Mouse (Mus musculus) kidney, postnatal 25 days (tissue): ENCODE data around the gene Syne1.

Source experiments
- DNase-seq, 2 experiments: peaks; one replicate each; pipeline ENCODE4 v3.0.0; 2021; ENCODE audit warnings: mixed read lengths in 2 of 2

Syne1 gene

GRCm38 (mm10) chr10:5124757-5125156 is 426.5 kb downstream of the Syne1 start:
- no peak for DNase-seq

DNA sequence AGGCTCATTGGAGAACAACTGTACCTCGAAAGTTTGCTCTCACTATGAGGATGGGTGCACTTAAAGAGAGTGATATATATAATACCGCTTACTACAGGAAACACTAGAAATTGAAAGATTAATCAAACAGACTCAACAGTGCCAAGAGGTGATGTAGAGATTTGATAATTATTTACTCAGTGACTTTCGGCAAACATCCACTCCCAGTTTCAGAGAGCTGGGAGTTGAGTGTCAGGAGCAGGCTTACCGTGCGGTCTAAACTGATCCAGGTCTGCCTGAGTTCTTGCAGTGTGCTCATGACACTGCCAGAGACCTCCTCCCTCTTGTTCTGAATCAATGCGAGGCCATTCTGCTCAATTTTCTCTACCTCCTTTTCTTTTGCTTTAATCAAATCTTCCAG is 434.6 kb downstream of the Syne1 start:
- no peak for DNase-seq

DNA sequence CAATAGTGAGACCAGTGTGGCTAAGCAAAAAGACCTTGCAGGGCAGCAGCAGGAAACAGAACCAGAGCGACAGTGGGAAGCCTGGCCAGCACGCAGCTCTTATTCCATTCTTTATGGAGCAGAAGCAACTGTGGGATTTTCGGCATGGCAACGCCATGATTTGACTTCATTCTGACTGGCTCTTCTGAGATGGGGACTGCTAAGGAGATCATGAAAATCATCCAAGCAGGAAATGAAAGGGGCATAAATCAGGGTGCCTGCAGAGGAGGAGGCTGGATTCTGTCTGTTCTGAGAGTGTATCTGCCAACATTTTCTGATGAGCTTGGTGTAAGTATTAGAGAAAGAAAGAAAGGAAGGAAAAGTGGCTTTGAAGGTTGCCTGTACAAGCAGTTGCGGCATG is 435.1 kb downstream of the Syne1 start:
- DNase-seq, result no peak

GRCm38 (mm10) chr10:5110773-5111172 is 440.5 kb downstream of the Syne1 start:
- DNase-seq, result no peak

- no peak for DNase-seq
These were observed 453.5 kb downstream of the Syne1 start for GRCm38 (mm10) chr10:5097754-5098137.

- DNase-seq, result peak in 1 of 2 experiments; percentile 29
These were observed 454.1 kb downstream of the Syne1 start for GRCm38 (mm10) chr10:5096996-5097753.

- no peak for DNase-seq
These were observed 462.1 kb downstream of the Syne1 start for GRCm38 (mm10) chr10:5089133-5089532.

DNA sequence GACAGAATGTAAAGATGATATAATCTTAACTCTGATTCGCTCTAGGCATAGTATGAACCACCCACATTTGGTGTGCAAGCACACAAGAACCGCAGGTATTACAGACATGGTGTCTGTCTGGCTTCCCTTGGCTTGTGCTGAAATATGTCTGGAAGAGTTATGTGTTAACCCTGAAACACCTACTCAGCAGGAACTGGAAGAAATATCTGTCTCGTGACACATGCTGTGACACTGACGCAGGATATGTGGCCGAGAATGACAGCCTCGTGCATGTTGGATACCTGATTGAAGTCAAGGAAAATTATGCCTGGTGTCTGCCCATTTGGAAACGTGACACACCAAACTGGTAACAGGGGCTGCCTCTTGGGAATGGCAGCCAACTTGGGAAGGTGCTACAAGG is 463.9 kb downstream of the Syne1 start:
- DNase-seq, result no peak

- no peak for DNase-seq
These were observed 465.0 kb downstream of the Syne1 start for GRCm38 (mm10) chr10:5086329-5086728.

- no peak for DNase-seq
These were observed 465.5 kb downstream of the Syne1 start for GRCm38 (mm10) chr10:5085792-5086191.

- no peak for DNase-seq
These were observed 467.6 kb downstream of the Syne1 start for GRCm38 (mm10) chr10:5083716-5084115.

GRCm38 (mm10) chr10:5079945-5080468 is 471.3 kb downstream of the Syne1 start:
- DNase-seq, result peak; percentile 76 to 84

DNA sequence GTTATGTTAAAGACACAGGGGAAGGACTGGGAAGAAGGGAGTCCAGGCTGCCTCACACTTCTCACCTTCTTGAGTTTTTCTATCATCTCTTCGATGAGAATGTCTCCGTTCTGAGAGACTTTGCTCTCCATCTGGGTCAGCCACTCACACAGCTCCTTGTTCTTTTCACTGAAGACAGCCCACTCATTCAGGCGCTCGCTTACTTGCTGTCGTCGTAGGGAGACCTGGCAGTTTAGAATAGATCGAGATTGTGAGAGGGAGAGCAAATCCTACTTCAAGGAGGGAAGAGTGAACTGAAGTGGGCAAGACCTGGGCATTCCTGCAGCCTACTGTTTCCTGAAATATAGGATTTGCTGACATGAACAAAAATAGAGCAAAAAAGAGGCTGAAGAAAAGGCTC is 475.6 kb downstream of the Syne1 start:
- no peak for DNase-seq

- peak in 1 of 2 experiments; percentile 23 for DNase-seq
These were observed 479.2 kb downstream of the Syne1 start for GRCm38 (mm10) chr10:5072054-5072453.

DNA sequence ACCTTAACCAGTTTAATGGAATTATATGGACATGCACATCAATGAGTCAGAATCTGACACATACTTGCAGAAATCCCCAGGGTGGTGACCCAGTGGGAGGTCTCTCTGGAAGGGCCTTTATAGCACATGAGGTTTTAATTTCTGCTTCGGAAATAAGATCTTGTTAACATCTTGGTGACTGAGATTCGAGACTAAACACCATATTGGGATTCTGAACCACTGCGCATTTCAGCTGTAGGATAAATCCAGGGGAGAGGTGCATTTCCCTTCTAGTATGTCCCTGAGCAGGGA is 480.4 kb downstream of the Syne1 start:
- DNase-seq, result no peak

GRCm38 (mm10) chr10:5070168-5070940 is 480.9 kb downstream of the Syne1 start:
- DNase-seq, result no peak

DNA sequence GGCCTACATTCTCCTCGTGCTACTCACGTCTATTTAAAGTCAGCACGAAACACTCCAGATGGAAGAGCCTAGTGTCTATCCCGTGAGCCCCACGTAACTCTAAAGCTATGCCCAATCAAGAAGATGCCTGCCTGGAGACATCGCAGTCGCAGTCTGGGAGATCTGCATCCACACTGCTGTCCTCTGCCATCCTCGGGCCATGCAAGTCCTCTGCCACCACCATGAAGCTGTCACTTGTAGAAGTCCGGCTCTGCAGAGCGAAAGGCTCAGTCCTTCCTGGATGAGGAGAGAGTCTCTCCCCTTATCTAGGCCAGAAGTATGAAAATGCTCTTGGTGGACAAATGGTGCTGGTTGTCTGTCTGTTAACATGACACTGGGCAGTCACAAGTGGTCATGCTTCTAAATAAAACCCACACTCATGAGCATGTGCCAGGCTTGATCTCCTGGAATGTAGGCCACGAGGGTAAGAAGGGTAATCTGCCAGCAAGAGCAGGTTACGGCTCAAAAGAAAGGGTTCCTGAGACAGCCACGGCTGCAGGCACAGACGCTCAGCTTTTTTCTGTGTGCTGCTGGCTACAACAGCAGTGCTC is 482.5 kb downstream of the Syne1 start, which contains the start of gene Gm10097:
Gene Gm10097 (plus strand): TSS at position 517 of the 590 bp plus-strand sequence.
- DNase-seq, result no peak

GRCm38 (mm10) chr10:5067113-5067512 is 484.2 kb downstream of the Syne1 start:
- no peak for DNase-seq

DNA sequence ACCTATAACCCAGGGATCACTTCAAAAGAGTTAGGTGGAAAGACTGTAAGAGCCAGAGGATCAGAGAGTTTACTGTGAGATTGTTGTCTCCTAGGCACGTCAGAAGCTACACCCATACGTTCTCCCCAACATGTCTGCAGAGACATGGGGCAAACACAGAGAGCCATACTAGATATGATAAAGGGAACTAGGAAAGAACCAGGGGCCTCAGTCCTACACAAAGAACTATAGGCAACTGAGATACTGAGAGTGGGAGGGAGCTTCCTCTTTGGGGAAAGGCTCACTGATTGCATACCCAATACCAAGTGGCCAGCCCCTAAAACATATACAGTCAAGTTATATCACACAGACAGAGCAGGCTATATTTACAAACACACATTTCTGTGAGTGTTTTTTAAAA is 491.3 kb downstream of the Syne1 start:
- no peak for DNase-seq

- DNase-seq, result no peak
These were observed 492.4 kb downstream of the Syne1 start for GRCm38 (mm10) chr10:5058876-5059275.

- no peak for DNase-seq
These were observed 493.6 kb downstream of the Syne1 start for GRCm38 (mm10) chr10:5057661-5058060.

GRCm38 (mm10) chr10:5056940-5057339 is 494.3 kb downstream of the Syne1 start:
- no peak for DNase-seq

GRCm38 (mm10) chr10:5056243-5056735 is 495.0 kb downstream of the Syne1 start:
- no peak for DNase-seq

DNA sequence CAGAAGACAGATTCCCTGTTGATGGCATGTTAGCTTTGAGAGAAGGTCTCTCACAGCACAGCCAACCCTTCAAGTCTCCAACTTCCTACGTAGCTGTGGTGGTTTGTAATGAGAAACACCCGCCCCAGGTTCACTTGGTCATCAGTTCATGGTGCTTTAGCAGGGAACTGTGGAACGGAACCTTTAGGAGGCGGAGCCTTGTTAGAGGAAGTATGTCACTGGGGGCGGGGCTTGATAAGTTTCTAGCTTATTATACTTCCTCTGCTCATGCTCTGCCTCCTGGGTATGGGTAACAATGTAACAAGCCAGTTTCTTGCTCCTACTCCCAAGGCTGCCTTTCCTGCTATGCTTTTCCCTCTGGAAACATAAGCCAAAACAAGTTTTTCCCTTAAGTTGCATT is 505.6 kb downstream of the Syne1 start:
- no peak for DNase-seq
